In the genomic region with DNA sequence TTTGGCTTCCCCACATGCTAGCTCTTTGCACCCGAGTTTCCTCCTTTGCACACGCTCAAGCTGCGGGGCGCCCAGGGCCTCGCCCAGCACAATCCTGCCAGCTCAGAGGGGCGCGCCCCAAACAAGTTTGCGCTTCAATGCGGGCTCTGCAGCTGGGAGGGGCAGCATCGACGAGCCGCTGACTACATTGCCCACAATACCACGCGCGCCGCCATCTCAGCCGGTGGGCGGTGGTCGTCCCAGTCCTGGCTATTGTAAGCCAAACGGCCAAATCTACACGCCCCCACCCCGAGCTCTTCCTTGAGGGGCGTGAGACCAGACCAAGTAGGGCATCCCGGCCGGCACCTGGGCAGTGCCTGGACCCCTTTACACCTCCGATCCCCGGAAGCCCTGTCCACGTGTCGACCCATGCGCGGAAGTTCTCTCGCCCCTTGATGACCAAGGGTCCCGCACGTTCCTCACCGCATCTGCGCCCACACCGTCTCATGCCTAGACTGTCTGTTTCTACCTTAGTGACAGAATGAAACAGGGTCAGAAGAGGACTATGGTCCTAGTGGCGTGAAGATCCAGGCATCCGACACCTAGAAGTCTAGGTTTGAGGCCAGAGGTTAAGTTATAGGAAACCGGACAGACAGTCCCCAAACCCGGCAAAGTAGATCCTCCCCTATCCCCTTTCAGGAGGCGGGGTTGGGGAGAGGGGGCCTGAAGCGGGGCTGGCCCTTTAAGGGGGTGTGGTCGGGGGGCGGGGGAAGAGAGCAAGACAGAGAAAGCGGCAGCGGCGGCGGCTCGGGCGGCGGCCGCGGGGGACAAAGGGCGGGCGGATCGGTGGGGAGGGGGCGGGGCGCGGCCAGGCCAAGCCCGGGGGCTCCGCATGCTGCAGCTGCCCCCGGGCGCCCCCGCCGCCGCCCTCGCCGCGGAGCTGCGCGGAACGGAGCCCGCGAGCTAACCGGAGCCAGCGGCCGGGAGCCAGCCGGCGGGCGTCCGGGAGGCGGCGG, we compare ENCODE assay signal across 7 mouse cellular contexts. TPM values are rescaled to one million over a fixed set of nuclear protein-coding genes. Genes with fewer than 3 reads are reported as not detected.
DNase-seq lines count a peak whose midpoint lies in the region; ATAC-seq and TF ChIP-seq lines count a peak whose summit lies in the region.

A gene (plus strand): TSS at position 758 of the 995 bp plus-strand sequence.

- peak within 1 kb of the TSS; percentile 69 for H3K4me3 ChIP-seq in hindbrain, embryonic 15.5 days
- H3K4me3 ChIP-seq in small intestine, adult 2 months (ENCODE audit: low read depth, low read length) = peak within 1 kb of the TSS; percentile 69

- H3K4me1 ChIP-seq in hindbrain, embryonic 15.5 days (replicated peaks) = peaks cover 55% of the 10 kb centered on the region
- peaks cover 32% of the 10 kb centered on the region for H3K4me1 ChIP-seq in small intestine, adult 2 months (ENCODE audit: control insufficient read depth, insufficient read depth, insufficient read length, low read length)

- under 1% methylated on average over 72 of the region's 84 CpGs for WGBS in hindbrain, embryonic 15.5 days
- 2% methylated on average over 82 of the region's 84 CpGs for WGBS in small intestine, adult 2 months

- peaks cover 7% of the 10 kb centered on the region; the same call in 1 of the 2 replicates for H3K27me3 ChIP-seq in hindbrain, embryonic 15.5 days
- no peaks in the 10 kb centered on the region for H3K27me3 ChIP-seq in small intestine, adult 2 months (ENCODE audit: control insufficient read depth, insufficient read depth, low read length)

- H3K9me3 ChIP-seq in hindbrain, embryonic 15.5 days = no peaks in the 10 kb centered on the region

- peak within 1 kb of the TSS; percentile 87 for H3K4me2 ChIP-seq in hindbrain, embryonic 15.5 days

- peak; percentile 34 for TF ChIP-seq POLR2A in small intestine, adult 2 months (IDR thresholded peaks at IDR 0.05; ENCODE audit: low read depth, low read length)

- H3K27ac ChIP-seq in hindbrain, embryonic 15.5 days (replicated peaks) = peak within 1 kb of the TSS; percentile 91
- peak within 1 kb of the TSS; percentile 70 for H3K27ac ChIP-seq in small intestine, adult 2 months (ENCODE audit: insufficient read depth, low read depth, low read length)

- H3K9ac ChIP-seq in hindbrain, embryonic 15.5 days = peak within 1 kb of the TSS; percentile 58

- no peaks in the 10 kb centered on the region for H3K36me3 ChIP-seq in hindbrain, embryonic 15.5 days
- peaks cover 11% of the 10 kb centered on the region for H3K36me3 ChIP-seq in small intestine, adult 2 months (ENCODE audit: control insufficient read depth, insufficient read depth, low read length)

- ATAC-seq in hindbrain, embryonic 15.5 days (ENCODE audit: low FRiP score, low read depth) = peak; percentile 67
- ATAC-seq in megakaryocyte-erythroid progenitor cell, adult 5-6 weeks (replicated peaks; ENCODE audit: low FRiP score, low TSS enrichment, poor library complexity, severe bottlenecking) = peak; percentile 70

- TF ChIP-seq CTCF in small intestine, adult 2 months (IDR thresholded peaks at IDR 0.05; ENCODE audit: extremely low read depth, insufficient read length, insufficient replicate concordance, low read depth, low read length) = no peak

- DNase-seq in ZHBTc4 (ENCODE audit: low read depth, low spot score) = peak; percentile 96
- peak; percentile 49 to 60 for DNase-seq in cerebellum, postnatal 36 days
- DNase-seq in gastrocnemius, adult 18-20 months (ENCODE audit: low spot score) = peak; percentile 80
- DNase-seq in left cerebral cortex, postnatal 14 days (ENCODE audit: low spot score in 2 of 2) = peak; percentile 73 to 75

- intact Hi-C loops in left cerebral cortex, postnatal 14 days (cut with DNase I) = loop anchor here (5.0 kb wide), 2 partner anchors 32 to 52 kb away; a partner anchor contains a TSS

RNA-seq across cellular contexts. Expression of the gene that starts here (rescaled TPM):
- total RNA-seq in gastrocnemius, adult 18-20 months (2021) = 100 to 1,000 TPM; 117 to 145 TPM
- 210 and 211 TPM in 2 replicates for polyA plus RNA-seq in hindbrain, embryonic 15.5 days (2015; fragmentation: Nextera tagmentation; extraction: Ambion mirVana)
- 10 to 100 TPM; 55.4 to 71.5 TPM for total RNA-seq in left cerebral cortex, postnatal 14 days (2021)
- 316 and 412 TPM in 2 replicates for total RNA-seq in megakaryocyte-erythroid progenitor cell, adult 5-6 weeks (2014; fragmentation: Nextera tagmentation)
- 174 and 192 TPM in 2 replicates for total RNA-seq in megakaryocyte-erythroid progenitor cell, adult 5-6 weeks (2017)
- 44.2 and 100 TPM in 2 replicates for polyA plus RNA-seq in small intestine, adult 2 months (2012; rRNA removed)

Comparison
In these comparisons a context has a peak if more than half of its experiments do, and no peak if none do; other contexts are left out.
1. Peak in every context shown above with its lines: DNase-seq, ATAC-seq, H3K4me3 ChIP-seq and H3K27ac ChIP-seq.